Mouse (Mus musculus) MEL (cell line): Measurements from ENCODE around the gene Ostf1. TPM values are rescaled to one million over a fixed set of nuclear protein-coding genes. Genes with fewer than 3 reads are reported as not detected.

ENCODE experiments used
- DNase-seq: peaks from one replicate; pipeline ENCODE4 v3.0.0; 2011; ENCODE audit warnings: low read depth, low spot score
- H3K27ac ChIP-seq: 2 replicates; pipeline ENCODE4 v1.5.1; 2012; ENCODE audit warnings: low read depth, mild to moderate bottlenecking, control low read depth, low read length, moderate library complexity; ENCODE audit not compliant: control insufficient read depth
- H3K27me3 ChIP-seq, 2 experiments: fragments of 150-350 bp in 1 of 2; sonication (generic) in 1 of 2; 2 replicates each; pipeline ENCODE4 v1.6.1; 2012; ENCODE audit warnings: low read length in 2 of 2, mild to moderate bottlenecking in 2 of 2, improper control_type of control experiment in 1 of 2, moderate library complexity in 1 of 2; ENCODE audit not compliant: insufficient read depth in 2 of 2, control insufficient read depth in 1 of 2
- H3K36me3 ChIP-seq, 2 experiments: 2 replicates each; pipeline ENCODE4 v1.6.1; 2012 to 2014; ENCODE audit warnings: low read length in 2 of 2, improper control_type of control experiment in 1 of 2, inconsistent platforms in 1 of 2, mild to moderate bottlenecking in 1 of 2; ENCODE audit not compliant: insufficient read depth in 2 of 2, control insufficient read depth in 1 of 2
- H3K4me1 ChIP-seq, 2 experiments: fragments of 150-350 bp in 1 of 2; sonication (generic) in 1 of 2; 2 replicates each; pipeline ENCODE4 v1.6.1; 2012; ENCODE audit warnings: low read length in 2 of 2, improper control_type of control experiment in 1 of 2, mild to moderate bottlenecking in 1 of 2; ENCODE audit not compliant: insufficient read depth in 2 of 2, control insufficient read depth in 1 of 2
- H3K4me3 ChIP-seq, 2 experiments: fragments of 150-350 bp in 1 of 2; sonication (generic) in 1 of 2; 2 replicates each; pipeline ENCODE4 v1.5.1; 2012; ENCODE audit warnings: low read depth in 2 of 2, low read length in 2 of 2, mild to moderate bottlenecking in 2 of 2, moderate library complexity in 2 of 2, control low read depth in 1 of 2, improper control_type of control experiment in 1 of 2; ENCODE audit not compliant: control insufficient read depth in 1 of 2, insufficient read depth in 1 of 2
- H3K79me2 ChIP-seq: 2 replicates; pipeline ENCODE4 v1.6.1; 2012; ENCODE audit warnings: mild to moderate bottlenecking, low read length, moderate library complexity; ENCODE audit not compliant: control insufficient read depth, poor library complexity, insufficient read depth
- H3K9ac ChIP-seq: 2 replicates; pipeline ENCODE4 v1.6.1; 2012; ENCODE audit warnings: low read depth, mild to moderate bottlenecking, control low read depth, low read length, moderate library complexity; ENCODE audit not compliant: control insufficient read depth, poor library complexity, severe bottlenecking
- H3K9me3 ChIP-seq: fragments of 150-350 bp; sonication (generic); replicated peaks from 2 replicates; pipeline ENCODE4 v1.6.1; 2012; ENCODE audit warnings: mild to moderate bottlenecking, low read length, improper control_type of control experiment, moderate library complexity; ENCODE audit not compliant: insufficient read depth
- BHLHE40 ChIP-seq: IDR thresholded peaks from 2 replicates; pipeline ENCODE4 v1.6.1; 2012; ENCODE audit warnings: low read depth, mild to moderate bottlenecking, inconsistent platforms, low read length, improper control_type of control experiment, borderline replicate concordance
- CTCF ChIP-seq, 3 experiments: IDR thresholded peaks in 2 of 3; conservative IDR thresholded peaks in 1 of 3; 2 replicates each; pipeline ENCODE4 v1.5.1; 2011 to 2012; ENCODE audit warnings: low read length in 3 of 3, low read depth in 2 of 3, mild to moderate bottlenecking in 2 of 3, improper control_type of control experiment in 1 of 3, inconsistent platforms in 1 of 3, mixed read lengths in 1 of 3, moderate library complexity in 1 of 3; ENCODE audit not compliant: control insufficient read depth in 1 of 3, insufficient read depth in 1 of 3, poor library complexity in 1 of 3, severe bottlenecking in 1 of 3
- E2F4 ChIP-seq: IDR thresholded peaks from 2 replicates; pipeline ENCODE4 v1.6.1; 2011; ENCODE audit warnings: low read depth, low read length, improper control_type of control experiment, borderline replicate concordance
- ELF1 ChIP-seq: IDR thresholded peaks from 2 replicates; pipeline ENCODE4 v1.6.1; 2014; ENCODE audit warnings: low read depth, mild to moderate bottlenecking, inconsistent platforms, low read length, improper control_type of control experiment, moderate library complexity
- EP300 ChIP-seq, 2 experiments: IDR thresholded peaks; 2 replicates each; pipeline ENCODE4 v1.6.1; 2011; ENCODE audit warnings: improper control_type of control experiment in 2 of 2, low read length in 2 of 2, low read depth in 1 of 2, mild to moderate bottlenecking in 1 of 2
- GATA1 ChIP-seq: IDR thresholded peaks from 2 replicates; pipeline ENCODE4 v1.6.1; 2011; ENCODE audit warnings: low read depth, low read length, improper control_type of control experiment
- HCFC1 ChIP-seq: IDR thresholded peaks from 2 replicates; pipeline ENCODE4 v1.6.1; 2012; ENCODE audit warnings: low read depth, mild to moderate bottlenecking, inconsistent platforms, low read length, improper control_type of control experiment, moderate library complexity
- KAT2A ChIP-seq: conservative IDR thresholded peaks from 2 replicates; pipeline ENCODE4 v1.6.1; 2012; ENCODE audit warnings: low read depth, low read length, improper control_type of control experiment, inconsistent platforms
- MAFK ChIP-seq: IDR thresholded peaks from 2 replicates; pipeline ENCODE4 v1.6.1; 2011; ENCODE audit warnings: low read depth, mild to moderate bottlenecking, low read length, improper control_type of control experiment, borderline replicate concordance
- MEF2A ChIP-seq: IDR thresholded peaks from 2 replicates; pipeline ENCODE4 v1.6.1; 2014; ENCODE audit warnings: low read depth, mild to moderate bottlenecking, inconsistent platforms, low read length, improper control_type of control experiment; ENCODE audit not compliant: poor library complexity, insufficient replicate concordance, severe bottlenecking; ENCODE audit errors: extremely low read depth
- MXI1 ChIP-seq: IDR thresholded peaks from 2 replicates; pipeline ENCODE4 v1.6.1; 2011; ENCODE audit warnings: mild to moderate bottlenecking, low read depth, low read length, improper control_type of control experiment
- MYB ChIP-seq: IDR thresholded peaks from 2 replicates; pipeline ENCODE4 v1.6.1; 2011; ENCODE audit warnings: mild to moderate bottlenecking, low read depth, low read length, improper control_type of control experiment
- MYC ChIP-seq: IDR thresholded peaks from 2 replicates; pipeline ENCODE4 v1.6.1; 2011; ENCODE audit warnings: low read depth, mild to moderate bottlenecking, low read length, improper control_type of control experiment, moderate library complexity
- NELFE ChIP-seq: IDR thresholded peaks from 2 replicates; pipeline ENCODE4 v1.6.1; 2011; ENCODE audit warnings: low read depth, low read length, improper control_type of control experiment
- NRF1 ChIP-seq: IDR thresholded peaks from 2 replicates; pipeline ENCODE4 v1.6.1; 2014; ENCODE audit warnings: low read depth, mild to moderate bottlenecking, inconsistent platforms, low read length, improper control_type of control experiment, moderate library complexity; ENCODE audit not compliant: poor library complexity, insufficient read depth, severe bottlenecking
- POLR2AphosphoS2 ChIP-seq: IDR thresholded peaks from 2 replicates; pipeline ENCODE4 v1.6.1; 2011; ENCODE audit warnings: low read length, improper control_type of control experiment
- POLR2AphosphoS5 ChIP-seq: IDR thresholded peaks from 2 replicates; pipeline ENCODE4 v1.6.1; 2012; ENCODE audit warnings: low read depth, borderline replicate concordance, mild to moderate bottlenecking, inconsistent platforms, low read length, moderate library complexity, mixed read lengths
- RAD21 ChIP-seq: IDR thresholded peaks from 2 replicates; pipeline ENCODE4 v1.6.1; 2011; ENCODE audit warnings: mild to moderate bottlenecking, low read depth, low read length, improper control_type of control experiment
- RCOR1 ChIP-seq: IDR thresholded peaks from 2 replicates; pipeline ENCODE4 v1.6.1; 2012; ENCODE audit warnings: low read depth, mild to moderate bottlenecking, inconsistent platforms, low read length, improper control_type of control experiment
- TAL1 ChIP-seq: IDR thresholded peaks from 2 replicates; pipeline ENCODE4 v1.6.1; 2012; ENCODE audit warnings: mild to moderate bottlenecking, inconsistent platforms, low read length, moderate library complexity, mixed read lengths
- TCF12 ChIP-seq: IDR thresholded peaks from 2 replicates; pipeline ENCODE4 v1.6.1; 2014; ENCODE audit warnings: low read depth, mild to moderate bottlenecking, inconsistent platforms, low read length, improper control_type of control experiment, moderate library complexity
- USF1 ChIP-seq: IDR thresholded peaks from 2 replicates; pipeline ENCODE4 v1.6.1; 2014; ENCODE audit warnings: low read depth, mild to moderate bottlenecking, inconsistent platforms, low read length, improper control_type of control experiment, moderate library complexity
- ZC3H11A ChIP-seq: IDR thresholded peaks from 2 replicates; pipeline ENCODE4 v1.6.1; 2012; ENCODE audit warnings: low read depth, mild to moderate bottlenecking, inconsistent platforms, low read length, improper control_type of control experiment
- ZKSCAN1 ChIP-seq: IDR thresholded peaks from 2 replicates; pipeline ENCODE4 v1.6.1; 2012; ENCODE audit warnings: low read depth, mild to moderate bottlenecking, inconsistent platforms, low read length, improper control_type of control experiment, moderate library complexity
- ZMIZ1 ChIP-seq: IDR thresholded peaks from 2 replicates; pipeline ENCODE4 v1.6.1; 2012; ENCODE audit warnings: low read depth, mild to moderate bottlenecking, inconsistent platforms, low read length, improper control_type of control experiment, moderate library complexity
- polyA plus RNA-seq, 2 experiments: library from polyadenylated mRNA; stranded (reverse) in 1 of 2; unstranded in 1 of 2; fragments of >175 nt in 1 of 2; fragments of >200 nt in 1 of 2; gene quantifications; 2 replicates each; pipeline versions ENCODE4 v1.2.1 to v1.2.4; 2012; ENCODE audit warnings: low replicate concordance in 2 of 2, low read depth in 1 of 2; ENCODE audit not compliant: insufficient read length in 2 of 2, insufficient read depth in 1 of 2, missing spikeins in 1 of 2
- total RNA-seq: library from RNA; depleted of rRNA; stranded (reverse); fragments of 300-350 nt; gene quantifications from 2 replicates; pipeline ENCODE4 v1.2.3, GENCODE M21; 2012

The Ostf1 gene
- total and polyA plus RNA-seq, 3 experiments: 117 to 162 TPM; not detected in 1

- Histone ChIP-seq H3K36me3 (no peaks in the 10 kb centered on the region), H3K27me3 (no peaks in the 10 kb centered on the region), H3K79me2 (no peaks in the 10 kb centered on the region), H3K9me3 (no peaks in the 10 kb centered on the region), H3K9ac (no peak overlapping the region), H3K27ac (no peak overlapping the region), H3K4me3 (no peak overlapping the region), H3K4me1 (peaks cover 0 to 5% of the 10 kb centered on the region in 2 experiments; a peak in 1 of 4 replicates)
- TF ChIP-seq POLR2AphosphoS2 (no peak), MXI1 (no peak), MAFK (no peak), TAL1 (no peak), ZKSCAN1 (no peak), HCFC1 (no peak), ZMIZ1 (no peak), CTCF (IDR thresholded peaks at IDR 0.05 in 2 of 3, conservative IDR thresholded peaks at IDR 0.05 in 1 of 3; ENCODE audit: control insufficient read depth in 1 of 3, insufficient read depth in 1 of 3, low read depth in 2 of 3, low read length in 3 of 3, poor library complexity in 1 of 3, severe bottlenecking in 1 of 3) (no peak), ZC3H11A (no peak), ELF1 (no peak), MYB (no peak)
- DNase-seq: no peak
These were observed 50.6 kb downstream of the Ostf1 start for GRCm38 (mm10) chr19:18581046-18581445.

GRCm38 (mm10) chr19:18579012-18579358 is 52.6 kb downstream of the Ostf1 start:
- H3K4me3 ChIP-seq: no peak overlapping the region
- DNase-seq: no peak
- no peaks in the 10 kb centered on the region for H3K36me3 ChIP-seq

More at GRCm38 (mm10) chr19:18579012-18579358, 52.6 kb downstream of the Ostf1 start:
- H3K27me3 ChIP-seq: no peaks in the 10 kb centered on the region
- peaks cover 0 to 6% of the 10 kb centered on the region in 2 experiments; a peak in 1 of 4 replicates for H3K4me1 ChIP-seq
- no peaks in the 10 kb centered on the region for H3K9me3 ChIP-seq
- H3K79me2 ChIP-seq: no peaks in the 10 kb centered on the region
- TF ChIP-seq MEF2A (no peak), TCF12 (no peak), MYC (no peak), ZMIZ1 (no peak), RCOR1 (no peak), USF1 (no peak), GATA1 (no peak), BHLHE40 (no peak), NELFE (no peak), NRF1 (no peak), RAD21 (no peak), EP300 (IDR thresholded peaks at IDR 0.05; ENCODE audit: low read depth in 1 of 2, low read length in 2 of 2) (no peak), POLR2AphosphoS5 (no peak), KAT2A (no peak), ZC3H11A (no peak), CTCF (IDR thresholded peaks at IDR 0.05 in 2 of 3, conservative IDR thresholded peaks at IDR 0.05 in 1 of 3; ENCODE audit: control insufficient read depth in 1 of 3, insufficient read depth in 1 of 3, low read depth in 2 of 3, low read length in 3 of 3, poor library complexity in 1 of 3, severe bottlenecking in 1 of 3) (no peak), E2F4 (no peak), POLR2AphosphoS2 (no peak)
- no peak overlapping the region for H3K27ac ChIP-seq
- no peak overlapping the region for H3K9ac ChIP-seq
